Mouse (Mus musculus): ENCODE results near the gene Chd9. TPM values are rescaled to one million over a fixed set of nuclear protein-coding genes. Genes with fewer than 3 reads are reported as not detected.

Gene Chd9
- polyA plus RNA-seq, 1 experiment from 2014 or later: 93.7 TPM

Small RNAs within 50 kb of the gene (microRNA-seq; reads per million reads assigned to microRNA genes)
- gene Gm44382: not detected

Other genes with a start within 250 kb of the Chd9 start
- gene Gm19935, start 11.0 kb upstream of the Chd9 start, polyA plus RNA-seq (2015; fragmentation: Nextera tagmentation; extraction: Ambion mirVana): 0.58 and 0.60 TPM in 2 replicates
- 21.9 and 26.6 TPM in 2 replicates for gene Rbl2, start 241.7 kb downstream of the Chd9 start, polyA plus RNA-seq (2015; fragmentation: Nextera tagmentation; extraction: Ambion mirVana)

Data from forebrain, embryonic 16.5 days (tissue).